Mouse (Mus musculus) liver, embryonic 14.5 days (tissue): ENCODE measurements around the gene Lcmt1. TPM values are rescaled to one million over a fixed set of nuclear protein-coding genes. Genes with fewer than 3 reads are reported as not detected.

Source experiments
- ATAC-seq: fragments of 200-750 bp; cut with Nextera tagmentation; 2 replicates; pipeline ENCODE4 v1.8.0; 2017; ENCODE audit warnings: moderate number of reproducible peaks, mild to moderate bottlenecking, moderate library complexity; ENCODE audit not compliant: insufficient read depth
- DNase-seq, 3 experiments: peaks; one replicate each; pipeline ENCODE4 v3.0.0-alpha.2; 2012 to 2013; ENCODE audit warnings: low read depth in 3 of 3, low spot score in 3 of 3
- H3K27ac ChIP-seq: fragments of 300-500 bp; sonication (generic); 2 replicates; pipeline ENCODE4 v1.5.1; 2014; ENCODE audit warnings: moderate library complexity, mild to moderate bottlenecking, control low read depth, inconsistent platforms
- H3K27me3 ChIP-seq: fragments of 300-500 bp; sonication (generic); 2 replicates; pipeline ENCODE4 v1.6.1; 2014; ENCODE audit warnings: mild to moderate bottlenecking, low read length, moderate library complexity; ENCODE audit not compliant: control insufficient read depth, insufficient read depth
- H3K36me3 ChIP-seq: fragments of 300-500 bp; sonication (generic); replicated peaks from 2 replicates; pipeline ENCODE4 v1.6.1; 2014; ENCODE audit warnings: low read depth; ENCODE audit not compliant: control insufficient read depth, insufficient read depth
- H3K4me1 ChIP-seq, 2 experiments: fragments of 200-500 bp in 1 of 2; fragments of 300-500 bp in 1 of 2; sonication (generic) in 1 of 2; replicated peaks; 2 replicates each; pipeline ENCODE4 v1.6.1; 2012 to 2014; ENCODE audit warnings: antibody characterized with exemption in 1 of 2, inconsistent platforms in 1 of 2, low read length in 1 of 2; ENCODE audit not compliant: control insufficient read depth in 2 of 2, insufficient read depth in 2 of 2
- H3K4me2 ChIP-seq: fragments of 300-500 bp; sonication (generic); 2 replicates; pipeline ENCODE4 v1.6.1; 2014; ENCODE audit warnings: low read depth, mild to moderate bottlenecking, control low read depth, moderate library complexity
- H3K4me3 ChIP-seq, 2 experiments: fragments of 200-500 bp in 1 of 2; fragments of 300-500 bp in 1 of 2; sonication (generic) in 1 of 2; 2 replicates each; pipeline ENCODE4 v1.5.1; 2012 to 2014; ENCODE audit warnings: low read depth in 2 of 2, low read length in 2 of 2, mild to moderate bottlenecking in 2 of 2, control low read depth in 1 of 2, inconsistent platforms in 1 of 2, moderate library complexity in 1 of 2; ENCODE audit not compliant: insufficient read depth in 1 of 2
- H3K9ac ChIP-seq: fragments of 300-500 bp; sonication (generic); replicated peaks from 2 replicates; pipeline ENCODE4 v1.6.1; 2014; ENCODE audit warnings: mild to moderate bottlenecking, control low read depth, moderate library complexity
- H3K9me3 ChIP-seq: fragments of 300-500 bp; sonication (generic); 2 replicates; pipeline ENCODE4 v1.6.1; 2016; ENCODE audit warnings: low read length, mixed read lengths; ENCODE audit not compliant: control insufficient read depth
- CTCF ChIP-seq: IDR thresholded peaks from 2 replicates; pipeline ENCODE4 v1.5.1; 2016; ENCODE audit warnings: antibody characterized with exemption, low read depth, control low read depth
- EP300 ChIP-seq: IDR thresholded peaks from 2 replicates; pipeline ENCODE4 v1.6.1; 2016; ENCODE audit warnings: antibody characterized with exemption, low read depth
- WGBS: fragments of 180-500 bp; shearing (Covaris S2); extraction: QIAGEN DNeasy Blood & Tissue Kit; methylation state at CpG from one replicate; pipeline ENCODE4 v1.1.7; 2014; ENCODE audit not compliant: insufficient replicate concordance; 5-methylcytosine and 5-hydroxymethylcytosine counted together
- polyA plus RNA-seq, 2 experiments: library from polyadenylated mRNA; depleted of rRNA in 1 of 2; stranded (reverse) in 1 of 2; unstranded in 1 of 2; fragments of >200 nt; fragmentation: Nextera tagmentation in 1 of 2; extraction: Ambion mirVana in 1 of 2; gene quantifications; 2 replicates each; pipeline versions ENCODE4 v1.2.1 to v1.2.3; 2012 to 2014

The Lcmt1 gene
- polyA plus RNA-seq, 2 experiments = 18.6 to 23.6 TPM

DNA sequence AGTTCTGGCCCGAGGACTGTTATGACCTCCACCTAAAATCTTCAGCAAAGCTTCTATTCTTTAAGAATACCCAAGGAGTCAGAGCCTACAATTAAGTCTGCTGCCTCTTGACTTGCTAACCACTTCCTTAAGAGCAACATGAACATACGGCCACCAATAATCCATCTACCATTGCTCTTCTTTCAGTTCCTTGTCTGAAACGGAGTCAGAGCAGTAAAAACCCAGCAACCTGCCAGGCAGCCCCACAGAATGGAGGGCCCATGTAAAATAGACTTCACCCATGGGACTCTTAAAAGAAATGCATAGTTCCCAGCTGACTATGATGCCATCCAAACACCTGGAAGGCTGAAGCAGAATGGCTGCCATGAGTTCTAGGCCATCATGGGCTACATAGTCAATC is 13.4 kb upstream of the Lcmt1 start:
- no peaks in the 10 kb centered on the region for H3K9me3 ChIP-seq
- TF ChIP-seq CTCF (no peak), EP300 (no peak)
- H3K4me2 ChIP-seq = no peak overlapping the region

DNA sequence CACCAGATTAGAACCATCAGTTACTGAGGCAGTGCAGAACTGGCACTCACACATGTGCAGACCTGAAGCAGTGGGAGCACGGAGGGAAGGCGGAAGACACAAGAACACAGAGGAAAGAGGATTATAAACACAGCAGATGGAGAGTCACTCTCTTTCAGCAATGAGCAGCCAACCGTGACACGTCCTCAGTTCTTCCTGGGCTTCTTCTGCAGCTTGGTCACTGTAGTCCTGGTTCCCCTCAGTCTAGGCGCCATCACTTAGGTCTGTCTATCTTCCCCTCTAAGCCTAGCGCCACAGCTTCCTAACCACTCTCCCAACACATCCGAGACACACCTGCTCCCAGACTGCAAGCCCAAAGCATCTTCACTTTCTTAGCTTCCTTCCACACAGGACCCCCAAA is 10.5 kb upstream of the Lcmt1 start:
- no peak overlapping the region for H3K4me2 ChIP-seq
- H3K9me3 ChIP-seq = no peaks in the 10 kb centered on the region
- ATAC-seq (no peak), DNase-seq (no peak)
- no peak overlapping the region for H3K27ac ChIP-seq
- 87% methylated on average over 7 of the region's 7 CpGs for WGBS
- peaks cover 45 to 50% of the 10 kb centered on the region in 2 experiments for H3K4me1 ChIP-seq
- TF ChIP-seq EP300 = no peak
- TF ChIP-seq CTCF = no peak
- H3K36me3 ChIP-seq = no peaks in the 10 kb centered on the region; the same call in none of the 2 replicates
- no peak overlapping the region for H3K9ac ChIP-seq
- H3K4me3 ChIP-seq = no peak overlapping the region
- no peaks in the 10 kb centered on the region for H3K27me3 ChIP-seq

More for the DNA sequence above, 13.4 kb upstream of the Lcmt1 start:
- no peak overlapping the region for H3K4me3 ChIP-seq
- no peaks in the 10 kb centered on the region; the same call in 1 of the 2 replicates for H3K36me3 ChIP-seq
- peaks cover 68 to 69% of the 10 kb centered on the region in 2 experiments for H3K4me1 ChIP-seq
- H3K27ac ChIP-seq = peak overlapping the region; percentile 29
- no peaks in the 10 kb centered on the region for H3K27me3 ChIP-seq
- ATAC-seq = no peak
- no peak overlapping the region for H3K9ac ChIP-seq
- DNase-seq = no peak
- WGBS = 66% methylated on average over 3 of the region's 3 CpGs

DNA sequence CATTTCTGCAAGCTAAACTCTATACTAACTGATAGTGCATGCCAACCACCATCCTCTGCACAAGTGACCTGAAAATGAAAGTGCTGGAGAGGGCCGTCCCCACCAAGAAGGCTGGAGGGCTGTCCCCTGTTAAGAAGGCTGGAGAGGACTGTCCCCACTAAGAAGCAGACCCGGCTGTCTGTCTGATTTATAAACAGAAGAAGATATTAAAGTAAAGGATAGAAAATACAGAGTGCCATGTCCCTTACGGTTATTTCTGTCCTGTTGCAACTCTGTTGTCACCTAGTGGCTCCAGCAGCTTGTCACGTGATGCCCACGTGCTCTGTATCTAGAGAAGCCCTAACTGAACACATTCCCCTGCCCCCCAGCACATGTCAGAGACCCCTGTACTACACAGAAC is 9.4 kb upstream of the Lcmt1 start:
- no peak for DNase-seq
- H3K9ac ChIP-seq = no peak overlapping the region
- no peak overlapping the region for H3K4me2 ChIP-seq
- H3K36me3 ChIP-seq = no peaks in the 10 kb centered on the region; the same call in none of the 2 replicates
- no peak overlapping the region for H3K27ac ChIP-seq
- no peaks in the 10 kb centered on the region for H3K9me3 ChIP-seq
- TF ChIP-seq EP300 (no peak), CTCF (no peak)
- 74% methylated on average over 5 of the region's 5 CpGs for WGBS
- peaks cover 36 to 47% of the 10 kb centered on the region in 2 experiments for H3K4me1 ChIP-seq
- H3K27me3 ChIP-seq = no peaks in the 10 kb centered on the region
- no peak overlapping the region for H3K4me3 ChIP-seq
- ATAC-seq = no peak

DNA sequence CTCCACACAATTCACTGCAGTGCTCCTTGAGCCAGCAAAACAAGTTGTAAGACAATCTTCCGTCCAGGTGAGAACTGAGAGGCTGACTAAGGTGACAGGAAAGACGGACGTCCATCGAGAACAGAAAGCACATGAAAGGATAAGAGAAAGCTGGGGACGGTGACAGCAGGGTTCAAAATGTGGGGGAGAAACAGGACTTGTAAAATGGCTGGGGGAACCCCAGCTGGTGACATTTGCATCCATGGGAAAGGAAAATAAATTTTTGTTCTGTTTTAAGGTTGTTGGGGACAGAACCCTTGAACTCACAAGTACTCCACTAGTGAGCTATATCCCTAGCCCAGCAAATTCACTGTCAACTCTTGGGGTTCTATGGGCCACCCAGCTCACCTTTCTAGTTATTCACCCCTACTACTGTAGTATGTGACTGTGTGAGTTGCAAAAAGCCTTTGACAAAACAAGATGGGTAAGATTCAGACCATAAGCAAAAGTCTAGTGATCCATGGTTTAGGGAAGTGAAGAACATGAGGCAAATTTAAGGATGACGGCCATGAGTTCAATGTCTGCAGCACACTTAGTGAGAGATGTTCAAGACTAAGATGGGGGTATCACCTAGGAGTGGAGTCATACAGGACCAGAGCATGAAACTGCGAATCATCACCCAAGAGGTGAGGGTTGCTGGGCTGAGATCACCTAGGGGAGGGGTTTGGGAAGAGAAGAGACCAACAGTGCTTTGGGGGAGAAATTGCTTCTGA is 8.2 kb upstream of the Lcmt1 start:
- Histone ChIP-seq H3K4me1 (peaks cover 38 to 47% of the 10 kb centered on the region in 2 experiments), H3K27ac (no peak overlapping the region), H3K36me3 (no peaks in the 10 kb centered on the region; the same call in none of the 2 replicates), H3K9me3 (no peaks in the 10 kb centered on the region), H3K9ac (no peak overlapping the region), H3K27me3 (no peaks in the 10 kb centered on the region), H3K4me2 (no peak overlapping the region), H3K4me3 (no peak overlapping the region)
- ATAC-seq (no peak), DNase-seq (no peak)
- 79% methylated on average over 7 of the region's 7 CpGs for WGBS
- TF ChIP-seq EP300 (no peak), CTCF (no peak)

DNA sequence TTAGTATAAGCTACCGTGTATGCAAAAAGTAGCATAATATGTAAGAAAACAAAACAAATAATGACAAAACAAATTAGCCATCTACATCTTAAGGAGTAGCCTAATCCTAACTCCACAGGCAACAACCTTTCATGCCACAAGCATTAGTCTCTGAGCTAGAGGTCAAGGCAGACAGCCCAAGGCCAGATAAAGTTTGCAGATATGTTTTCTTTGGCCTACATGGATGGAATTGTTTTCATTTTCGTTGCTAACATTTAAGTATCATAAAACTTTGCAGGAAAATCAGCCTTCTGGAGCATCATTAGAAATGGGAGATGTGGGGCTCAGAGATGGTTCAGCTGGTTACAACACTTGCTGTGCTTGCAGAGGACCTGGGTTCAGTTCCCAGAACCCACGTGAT is 6.8 kb upstream of the Lcmt1 start:
- TF ChIP-seq CTCF (no peak), EP300 (no peak)
- ATAC-seq = no peak
- DNase-seq = no peak
- no peak overlapping the region for H3K27ac ChIP-seq
- 69% methylated on average over 3 of the region's 3 CpGs for WGBS
- H3K4me1 ChIP-seq = peaks cover 34 to 46% of the 10 kb centered on the region in 2 experiments
- no peak overlapping the region for H3K4me2 ChIP-seq
- H3K9me3 ChIP-seq = no peaks in the 10 kb centered on the region
- no peak overlapping the region for H3K9ac ChIP-seq
- no peaks in the 10 kb centered on the region for H3K27me3 ChIP-seq
- H3K36me3 ChIP-seq = no peaks in the 10 kb centered on the region; the same call in none of the 2 replicates
- no peak overlapping the region for H3K4me3 ChIP-seq
